Mouse (Mus musculus) retina, postnatal 1 day (tissue): Measurements from ENCODE around the gene Prelp.

Source experiments
- DNase-seq: peaks from one replicate; pipeline ENCODE4 v3.0.0-alpha.2; 2012

Gene Prelp

DNA sequence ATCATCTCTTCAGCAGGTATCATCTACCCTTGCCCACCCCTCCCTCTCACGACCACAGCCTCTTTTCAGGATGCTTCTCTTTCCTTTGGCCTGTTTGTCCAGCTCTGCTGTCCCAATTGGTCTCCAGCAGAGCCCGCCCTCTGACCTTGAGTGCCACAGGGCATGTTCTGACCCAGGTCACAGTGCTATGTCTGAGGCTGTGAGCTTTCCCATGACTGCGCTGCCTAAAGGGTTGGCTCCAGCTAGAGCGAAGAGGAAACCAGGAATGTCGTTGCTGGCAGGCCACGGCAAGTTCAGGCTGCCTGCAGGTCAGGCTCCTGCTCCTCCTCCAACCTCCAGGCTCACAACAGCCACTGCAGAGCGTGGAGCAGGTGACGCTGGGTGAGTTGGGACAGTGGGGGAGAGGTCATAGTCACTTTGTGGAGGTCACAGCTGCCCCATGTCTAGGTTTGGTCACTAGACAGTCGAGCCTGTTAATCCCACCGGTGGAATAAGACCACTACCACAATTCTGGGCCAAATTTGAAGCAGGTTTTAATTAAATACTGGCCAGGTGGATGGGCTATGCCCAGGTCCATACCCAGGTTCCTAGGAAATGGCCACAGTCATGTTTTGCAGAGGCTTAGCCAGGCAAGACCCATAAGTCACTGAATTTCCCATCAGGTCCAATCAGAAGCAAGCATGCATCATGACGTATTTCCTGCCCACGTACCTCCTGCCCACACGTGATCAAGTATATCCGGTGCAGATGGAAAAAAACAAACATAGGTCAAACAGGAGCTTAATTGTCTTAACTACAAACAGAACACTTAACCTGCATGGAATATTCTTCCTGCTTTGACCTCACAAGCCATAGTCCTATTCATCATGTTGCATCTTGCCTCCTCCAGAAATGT, 12.3 kb upstream of the Prelp start:
- no peak for DNase-seq

DNA sequence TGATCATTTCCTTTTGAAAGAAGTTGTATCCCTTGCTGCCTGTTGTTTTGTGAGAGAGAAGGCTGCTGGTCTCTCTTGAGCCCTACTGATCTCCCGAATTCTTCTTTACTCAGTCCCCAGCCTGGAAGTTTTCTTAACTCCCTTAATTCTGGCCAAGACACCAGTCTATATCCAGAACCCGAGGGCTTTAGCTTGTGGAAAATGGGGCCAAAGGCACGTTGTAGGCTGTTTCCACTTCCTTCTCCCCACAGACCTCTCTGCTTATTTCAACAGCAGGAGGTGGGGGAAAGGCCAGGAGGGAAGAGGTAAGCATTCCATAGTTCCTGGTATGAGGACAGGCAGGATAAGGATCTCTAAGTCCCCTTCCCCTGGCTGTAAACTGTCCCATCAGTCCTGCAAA, 8.8 kb upstream of the Prelp start:
- no peak for DNase-seq

DNA sequence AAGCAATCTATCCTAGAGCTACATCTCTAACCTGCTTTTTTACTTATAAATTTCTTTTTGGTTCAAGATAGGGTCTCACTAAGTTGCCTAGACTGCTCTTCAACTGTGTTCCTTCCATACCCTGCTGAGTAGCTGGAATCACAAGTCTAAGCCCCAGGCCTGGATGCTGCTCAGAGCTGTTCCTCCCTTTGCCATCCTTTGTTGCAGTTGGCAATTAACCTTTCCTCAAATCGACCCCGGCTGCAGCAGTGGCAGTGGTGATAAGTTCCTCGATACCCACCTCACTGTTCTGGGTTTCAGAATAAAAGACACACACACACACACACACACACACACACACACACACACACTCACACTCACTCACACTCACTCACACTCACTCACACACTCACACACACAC, 4.0 kb upstream of the Prelp start:
- DNase-seq: no peak

DNA sequence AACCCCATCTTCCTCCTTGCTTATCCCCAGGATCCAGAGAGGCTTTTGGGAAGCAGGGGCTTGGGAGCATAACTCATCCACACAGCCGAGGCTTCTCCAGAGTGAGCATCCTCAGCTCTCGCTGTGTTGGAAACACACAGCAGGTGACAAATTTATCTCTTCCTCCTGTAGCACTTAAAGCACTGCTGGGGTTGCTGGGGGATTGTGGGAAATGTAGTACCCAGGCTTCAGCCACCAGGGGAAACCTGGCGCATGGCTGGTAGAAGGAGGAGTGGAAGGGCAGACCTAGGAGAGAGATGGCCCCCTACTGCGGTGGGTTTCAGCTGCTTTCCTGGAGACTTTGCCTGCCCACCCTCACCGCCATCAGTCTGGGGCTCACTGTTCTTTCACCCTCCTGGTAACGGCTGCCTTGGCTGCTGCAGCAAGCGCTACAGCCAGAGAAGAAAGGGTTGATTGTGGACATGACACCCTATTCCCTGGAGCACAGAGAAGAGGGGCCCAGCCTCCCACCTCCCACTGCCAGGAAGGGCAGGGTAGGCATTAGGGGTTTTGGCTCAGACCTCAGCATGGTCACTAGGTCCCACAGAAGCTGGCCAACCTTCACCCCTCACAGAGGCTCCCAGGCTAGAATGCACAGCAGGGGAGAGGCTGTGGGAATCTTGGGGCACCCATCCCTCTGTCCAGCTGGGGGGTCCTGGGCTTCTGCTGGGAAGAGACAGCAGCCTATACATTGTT, 3.1 kb upstream of the Prelp start:
- peak; percentile 78 for DNase-seq

DNA sequence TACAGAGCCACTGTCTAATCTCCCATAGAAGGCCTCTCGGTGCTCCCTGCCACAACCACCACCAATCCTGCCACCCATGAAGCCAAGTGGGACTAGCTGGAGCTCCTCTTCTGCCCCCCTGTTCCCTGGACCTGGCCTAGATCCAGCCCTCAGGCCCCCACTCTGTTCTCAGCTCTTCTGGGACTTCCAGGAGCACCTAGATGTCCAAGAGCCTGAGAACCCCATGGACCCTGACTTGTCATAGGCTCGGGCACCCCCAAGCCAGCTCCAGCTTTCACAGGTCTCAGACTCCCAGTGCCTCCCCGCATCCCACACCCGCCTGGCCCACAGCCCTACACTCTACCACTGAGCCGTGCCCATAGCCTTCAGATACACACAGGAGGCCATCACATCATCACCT, 1.9 kb upstream of the Prelp start:
- DNase-seq: no peak

DNA sequence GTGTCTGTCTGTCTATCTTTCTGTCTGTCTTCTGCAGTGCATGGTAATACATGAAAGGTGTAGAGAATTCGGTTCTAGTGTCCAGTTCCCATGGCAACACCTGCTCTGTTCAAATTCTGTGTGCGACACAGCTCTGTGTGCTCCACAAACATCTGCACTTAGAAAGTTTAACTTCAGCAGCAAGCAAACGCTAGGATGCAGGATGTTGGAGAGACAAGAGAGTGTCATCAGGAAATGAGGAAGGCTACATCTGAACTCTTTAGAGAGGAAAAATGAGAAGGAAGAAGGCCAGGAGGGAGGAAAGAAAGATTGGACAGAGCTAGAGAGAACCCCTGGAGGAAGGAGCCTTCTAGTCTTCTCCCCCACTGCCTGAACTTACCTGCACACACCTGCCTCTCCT, 338 bp downstream of the Prelp start:
- no peak for DNase-seq

DNA sequence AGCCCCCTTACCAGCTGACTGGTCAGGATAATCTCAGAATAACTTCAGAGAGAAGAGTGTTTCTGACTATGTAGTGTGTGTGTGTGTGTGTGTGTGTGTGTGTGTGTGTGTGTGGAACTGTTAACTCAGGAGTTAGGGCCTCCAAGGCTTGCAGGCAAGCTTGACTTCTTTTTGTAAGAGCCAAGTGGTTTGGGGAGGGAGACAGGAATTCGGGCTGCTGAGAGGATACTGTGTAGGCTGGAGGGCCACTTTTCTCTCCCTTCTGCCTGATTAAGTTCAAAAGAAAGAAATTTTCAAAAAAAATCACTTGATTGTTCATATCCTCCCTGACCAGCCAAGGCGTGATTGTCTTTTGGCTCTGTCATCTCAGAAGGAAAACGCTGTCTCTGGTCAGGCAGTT, 813 bp downstream of the Prelp start:
- peak; percentile 48 for DNase-seq

DNA sequence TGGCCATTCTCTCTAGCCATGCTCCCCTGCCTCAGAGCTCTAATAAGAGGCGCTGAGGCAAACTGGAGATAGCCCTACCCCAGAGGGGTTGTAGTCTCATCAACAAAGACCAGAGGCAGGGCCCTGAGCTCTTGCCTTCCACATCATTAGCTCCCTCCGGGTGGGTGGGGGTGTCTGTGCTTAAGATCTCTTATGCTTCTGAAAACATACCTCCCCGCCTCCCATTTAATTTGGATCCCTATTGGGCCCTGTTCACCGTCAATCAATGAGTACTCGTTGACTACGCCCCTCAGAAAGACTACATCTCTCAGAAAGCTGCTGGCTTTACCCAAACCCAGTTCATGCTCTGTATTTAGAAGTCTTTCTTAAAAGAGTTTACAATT, 3.1 kb downstream of the Prelp start:
- DNase-seq: peak; percentile 66

DNA sequence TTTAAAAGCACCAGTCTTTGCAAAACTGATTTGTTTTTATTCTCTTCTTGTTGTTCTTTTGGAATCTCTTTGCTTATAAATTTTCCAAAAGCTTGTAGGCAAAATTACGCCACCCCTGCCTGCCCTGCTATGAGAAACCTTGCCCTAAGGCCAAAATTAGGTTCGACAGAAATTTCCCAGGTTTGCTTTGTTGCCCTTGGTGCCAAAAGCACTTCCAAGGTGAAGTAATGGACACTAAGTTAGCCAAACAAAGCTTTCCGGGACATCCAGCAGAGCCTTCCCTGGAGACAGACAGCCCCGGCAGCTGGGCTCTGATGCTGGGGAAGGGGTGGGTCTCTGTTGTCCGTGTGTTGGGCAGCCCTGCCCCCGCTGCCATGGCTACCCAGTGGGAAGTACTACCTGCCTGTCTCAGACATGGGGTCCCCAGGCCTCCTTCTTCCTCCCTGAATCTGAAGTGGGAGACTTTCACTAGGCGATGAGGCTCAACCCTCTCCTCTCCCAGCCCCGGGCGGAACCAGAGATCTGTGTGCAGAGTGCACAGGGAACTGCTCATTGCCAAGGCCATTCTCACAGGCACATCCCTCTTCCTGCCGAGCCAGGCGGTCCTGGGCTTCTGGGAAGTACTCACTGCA, 3.6 kb downstream of the Prelp start:
- peak; percentile 63 for DNase-seq

DNA sequence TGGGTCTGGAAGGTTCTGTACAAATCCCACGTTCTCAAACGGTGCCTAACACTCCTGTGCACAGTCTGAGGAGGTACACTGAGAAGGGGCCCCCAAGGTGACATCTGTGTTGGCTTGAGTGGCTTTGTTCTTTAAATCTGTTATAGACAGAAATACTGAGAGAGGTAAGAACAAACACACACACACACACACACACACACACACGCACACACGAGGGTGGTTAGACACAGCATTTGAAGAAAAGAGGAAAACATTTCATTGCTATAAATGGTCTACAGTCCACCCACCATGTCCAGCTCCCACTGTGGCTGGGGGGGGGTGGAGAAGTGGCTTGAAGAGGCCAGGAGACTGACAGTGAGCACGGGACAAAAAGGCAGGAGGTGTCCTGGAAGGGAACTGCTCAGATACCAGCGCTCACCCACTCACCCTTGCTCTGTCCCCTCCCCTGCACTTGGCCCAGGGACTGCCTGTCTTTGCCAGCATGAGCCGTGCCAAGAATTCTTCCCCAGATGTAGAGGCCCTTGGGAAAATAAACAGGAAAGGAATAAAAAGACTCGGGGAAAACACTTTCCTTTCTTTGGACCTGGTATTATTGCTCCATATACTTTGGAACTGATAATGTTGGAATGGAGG, 5.4 kb downstream of the Prelp start:
- no peak for DNase-seq

DNA sequence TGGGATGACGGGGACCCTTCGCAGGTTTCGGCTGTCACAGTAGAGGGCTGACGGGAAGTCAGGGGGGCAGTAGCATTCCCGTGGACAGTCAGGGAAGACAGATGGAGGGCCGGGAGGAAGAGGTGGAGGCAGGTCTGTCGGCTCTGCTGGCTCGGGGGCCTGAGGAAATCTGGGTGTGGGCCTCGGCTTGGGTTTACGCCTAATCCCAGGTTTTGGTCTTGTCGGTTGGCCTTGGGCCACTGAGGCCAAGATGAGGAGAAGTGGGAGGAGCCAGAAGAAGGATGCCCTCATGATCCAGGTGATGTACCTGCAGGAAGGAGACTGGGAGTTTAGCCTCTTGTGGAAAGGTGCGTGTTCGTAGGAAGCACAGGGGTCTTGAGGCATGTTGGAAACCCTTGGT, 6.1 kb downstream of the Prelp start:
- no peak for DNase-seq

DNA sequence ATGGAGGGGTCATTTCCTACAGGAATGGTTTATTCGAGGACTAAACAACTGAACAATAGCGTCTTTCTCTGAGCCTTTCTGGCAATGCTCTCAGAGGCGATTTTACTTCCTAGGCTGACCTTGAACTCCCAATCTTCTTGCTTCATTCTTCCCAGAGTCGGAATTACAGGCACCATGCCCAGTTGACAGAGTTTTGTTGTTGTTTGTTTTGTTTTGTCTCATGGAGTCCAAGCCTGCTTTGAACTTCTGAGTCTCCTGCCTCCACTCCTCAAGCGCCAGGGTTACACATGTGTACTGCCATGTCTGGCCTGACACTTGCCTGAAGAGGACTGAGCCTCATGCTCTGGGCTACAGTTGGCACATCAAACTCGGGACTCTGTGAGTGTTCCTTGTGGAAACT, 8.2 kb downstream of the Prelp start:
- DNase-seq: no peak

DNA sequence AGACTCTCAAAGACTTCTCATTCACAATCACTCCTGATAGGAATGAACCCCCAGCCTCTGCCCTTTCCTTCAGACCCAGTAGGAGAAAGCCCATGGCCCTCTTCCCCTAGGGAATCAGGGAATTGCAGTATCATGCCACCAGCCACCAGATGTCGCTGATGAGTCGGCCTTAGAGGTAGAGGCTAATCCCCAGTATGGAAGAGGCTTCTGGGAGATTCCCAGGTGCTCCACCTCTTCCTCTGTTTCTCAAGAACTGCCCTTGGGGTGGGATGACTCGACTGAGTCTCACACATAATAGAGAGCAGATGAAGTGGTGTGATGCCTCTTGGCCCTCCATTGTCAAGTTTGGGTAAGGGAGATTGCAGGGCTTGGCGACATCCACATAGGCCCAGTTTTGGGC, 9.8 kb downstream of the Prelp start:
- peak; percentile 86 for DNase-seq

DNA sequence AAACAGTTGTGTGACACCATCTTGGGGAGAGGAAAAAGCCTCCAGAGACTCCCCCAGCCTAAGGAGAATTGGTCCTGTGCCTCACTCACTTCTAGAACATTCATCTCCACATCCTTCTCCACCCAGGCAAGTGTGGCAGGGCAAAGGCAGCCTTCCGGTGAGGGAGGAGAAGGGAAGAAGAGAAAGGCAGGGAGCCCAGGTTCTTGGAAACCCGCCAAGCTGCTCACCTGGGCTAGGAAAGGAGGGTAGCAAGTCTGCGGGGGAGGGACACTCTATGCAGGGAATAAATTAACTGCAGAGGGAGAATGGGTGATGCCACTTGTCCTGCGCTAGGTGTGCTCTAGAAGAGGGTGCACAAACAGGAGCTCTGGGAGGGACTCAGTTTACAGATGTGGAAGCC, 10.2 kb downstream of the Prelp start:
- no peak for DNase-seq

DNA sequence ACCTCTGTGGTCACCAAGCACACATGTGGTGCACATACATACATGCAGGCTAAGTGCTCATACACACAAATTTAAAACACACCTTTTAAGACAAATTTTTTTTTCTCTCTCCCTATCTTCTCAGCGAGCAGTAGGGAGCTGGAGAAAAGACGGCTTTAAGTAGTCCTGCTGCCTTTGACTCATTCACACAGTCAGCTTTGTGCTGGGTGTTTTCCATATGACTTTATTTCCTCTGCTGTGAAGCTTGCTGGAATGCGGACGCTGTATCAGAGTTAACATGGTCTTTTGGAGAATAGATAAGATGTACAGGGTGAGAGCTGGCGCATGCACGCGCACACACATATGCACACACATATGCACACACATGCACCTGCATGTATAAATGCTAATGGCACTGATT, 11.1 kb downstream of the Prelp start:
- no peak for DNase-seq

DNA sequence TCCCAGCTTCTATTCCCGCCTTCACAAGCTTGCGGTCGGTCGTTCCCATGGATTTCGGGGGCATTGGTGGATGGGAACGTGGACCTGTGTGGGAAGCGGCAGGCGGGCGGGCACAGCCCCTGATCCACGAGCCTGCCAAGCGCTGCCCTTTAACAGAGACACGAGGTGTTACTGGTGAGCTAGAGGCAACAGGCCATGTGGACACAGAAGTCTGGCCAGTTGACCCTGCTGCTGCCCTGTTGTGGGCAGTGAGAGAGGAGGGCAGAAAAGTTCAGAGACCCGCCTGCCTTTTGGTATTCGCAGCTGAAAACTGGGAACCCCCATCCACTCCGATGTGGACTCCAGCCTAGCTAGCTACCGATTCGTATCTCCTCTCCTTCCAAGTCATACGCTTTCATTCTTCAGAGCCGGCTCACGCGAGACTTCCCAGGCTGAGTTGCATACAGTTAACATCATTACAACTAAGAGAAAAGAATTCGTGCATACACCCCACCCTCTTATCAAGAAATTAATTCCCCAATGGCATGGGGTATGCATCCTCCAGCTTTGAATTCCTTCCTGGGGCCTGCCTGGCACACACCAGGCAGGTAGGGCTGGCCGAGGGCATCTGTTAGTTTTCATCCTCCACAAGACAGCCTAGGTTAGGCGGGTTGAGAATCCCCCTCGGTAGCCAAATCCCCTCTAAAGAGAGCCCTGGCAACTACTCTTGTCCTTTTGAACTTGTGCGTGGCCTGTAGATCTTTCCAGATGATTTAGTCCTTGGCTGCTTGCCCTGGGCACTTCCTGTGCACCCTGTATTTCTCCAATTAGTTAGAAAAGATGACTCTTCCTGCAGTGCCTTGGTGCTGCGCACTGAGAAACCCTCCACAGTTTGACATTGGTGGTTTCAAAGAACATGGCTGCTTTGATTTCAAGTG, 12.3 kb downstream of the Prelp start:
- peak; percentile 65 for DNase-seq

DNA sequence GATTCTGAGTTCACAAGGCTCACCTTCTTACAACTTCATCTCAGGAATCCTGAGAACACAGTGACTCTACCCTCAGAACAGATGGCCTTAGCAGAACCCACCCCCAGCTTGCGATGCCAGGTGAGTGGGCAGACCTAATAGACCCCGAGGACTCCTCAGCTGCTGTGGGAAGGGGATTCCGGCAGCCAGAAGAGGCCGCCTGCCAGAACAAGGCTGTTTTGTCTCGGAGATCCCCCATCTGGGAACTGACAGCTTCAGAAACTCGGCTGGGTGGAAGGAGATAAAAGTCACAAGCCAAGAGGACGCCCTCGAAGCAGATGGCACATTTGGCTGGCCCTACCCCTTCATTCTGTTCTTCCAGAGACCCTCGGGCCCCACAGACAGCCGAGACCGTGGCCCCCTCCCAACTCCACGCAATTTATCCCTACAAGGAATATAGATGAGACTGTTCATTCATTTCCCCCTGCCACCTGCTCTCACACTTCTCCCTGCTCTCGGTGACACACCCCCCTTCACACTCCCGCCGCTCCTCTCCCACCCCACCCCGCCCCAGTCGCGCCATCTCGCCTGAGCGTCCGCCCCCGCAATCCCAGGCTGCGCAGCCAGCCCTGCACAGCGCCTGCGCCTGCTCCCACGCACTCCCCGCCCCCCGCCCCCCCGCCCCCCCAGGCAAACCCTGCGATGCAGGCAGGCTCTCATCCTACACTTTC, 13.1 kb downstream of the Prelp start, which contains the start of gene Optc:
Optc (minus strand) TSS at position 51 of the 710 bp plus-strand sequence.
- peak; percentile 82 for DNase-seq

DNA sequence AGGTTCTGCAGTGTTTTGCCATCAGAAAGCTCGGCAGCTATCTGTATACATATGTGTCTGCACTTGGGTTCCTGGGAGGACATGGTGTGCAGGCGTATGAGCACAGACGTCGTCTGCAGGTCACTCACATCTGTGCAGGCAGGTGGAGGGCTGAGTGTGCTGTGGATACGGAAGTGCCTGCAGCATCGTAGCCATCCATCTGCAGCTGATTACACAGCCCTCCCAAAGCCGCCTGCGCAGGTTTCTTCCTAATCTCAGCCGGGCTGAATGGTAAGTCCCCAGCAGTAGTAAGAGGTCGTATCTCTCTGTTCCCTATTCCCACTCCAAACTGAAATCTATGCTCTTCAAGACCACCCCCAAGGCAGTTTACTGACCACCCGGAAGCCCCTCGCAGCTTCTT, 14.8 kb downstream of the Prelp start:
- DNase-seq: peak; percentile 43

DNA sequence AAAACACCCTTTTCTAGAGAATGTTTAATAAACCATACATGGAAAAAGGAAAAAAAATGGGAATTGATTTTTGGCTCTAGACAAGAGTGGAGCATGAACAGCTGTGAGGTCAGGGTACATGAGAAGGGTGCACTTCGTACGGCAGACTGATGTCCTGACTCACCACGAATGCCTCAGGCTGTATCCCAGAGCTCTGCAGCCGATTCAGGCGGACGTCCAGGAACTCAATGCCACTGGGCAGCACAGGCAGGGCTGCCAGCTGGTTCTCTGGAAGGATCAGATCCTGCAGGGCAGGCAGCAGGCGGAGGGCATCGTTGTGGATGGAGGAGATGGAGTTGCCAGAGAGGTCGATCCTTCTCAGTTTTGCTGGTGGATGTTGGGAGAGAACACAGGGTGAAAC, 20.4 kb downstream of the Prelp start:
- DNase-seq: no peak

DNA sequence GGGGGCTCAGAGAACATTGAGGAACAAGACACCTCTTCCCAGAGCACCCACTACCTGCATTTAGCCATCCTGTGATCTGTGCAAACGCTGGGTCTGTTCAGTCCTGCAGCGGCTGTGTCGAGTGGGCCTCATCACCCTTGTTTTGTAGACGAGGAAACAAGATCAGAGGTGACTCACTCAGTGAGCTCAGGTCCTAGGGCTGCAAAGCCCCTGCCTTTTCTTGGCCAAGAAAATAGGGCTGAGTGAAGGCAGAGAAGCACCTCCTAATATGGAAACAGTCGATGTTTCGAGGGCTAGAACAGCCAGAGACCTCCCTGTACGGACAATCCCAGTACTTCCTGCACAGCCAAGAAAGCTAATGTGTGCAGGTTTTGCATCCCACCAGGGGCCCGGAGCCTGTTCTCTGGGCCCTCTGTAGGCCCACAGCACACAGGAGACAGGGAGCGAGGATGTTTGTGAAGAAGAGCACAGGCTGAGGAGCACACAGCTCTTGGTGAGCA, 22.1 kb downstream of the Prelp start:
- DNase-seq: no peak

DNA sequence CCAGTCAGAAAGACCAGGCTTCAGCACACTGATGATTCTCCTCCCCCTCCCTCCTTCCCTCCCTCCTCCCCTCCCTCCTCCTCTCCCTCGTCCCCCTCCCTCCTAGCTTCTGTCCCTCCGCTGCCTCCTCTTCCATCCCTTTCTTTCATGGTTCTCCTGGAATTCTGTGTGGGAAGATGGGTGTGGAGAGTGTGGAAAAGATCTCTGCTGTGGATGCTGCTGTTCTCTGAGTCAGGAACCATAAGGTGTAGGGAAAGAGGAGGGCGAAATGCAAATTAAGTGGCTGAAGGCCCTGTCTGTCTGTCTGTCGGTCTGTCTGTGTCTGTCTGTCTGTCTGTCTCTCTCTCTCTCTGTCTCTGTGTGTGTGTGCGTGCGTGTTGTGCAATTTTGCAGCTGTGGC, 23.9 kb downstream of the Prelp start:
- no peak for DNase-seq
